ENCODE assay signal across 20 mouse cellular contexts in genomic region chr14:61425080-61425665, GRCm38 (mm10).
"Had no signal": no experiment of that assay in that cellular context is flagged by ENCODE, and none has a peak within 500 bp of the region (broad histone marks: within the 10 kb centered on the region; RNA-seq: fewer than 3 reads in every experiment).

No protein-coding gene starts in this region.

- H3K9ac ChIP-seq: limb, embryonic 13.5 days; liver, embryonic 15.5 days; midbrain, embryonic 13.5 days; neural tube, embryonic 13.5 days; stomach, embryonic 15.5 days had no signal

- ATAC-seq: midbrain, embryonic 13.5 days; midbrain, embryonic 16.5 days had no signal

- H3K4me3 ChIP-seq: limb, embryonic 10.5 days; limb, embryonic 13.5 days; liver, embryonic 15.5 days; midbrain, embryonic 10.5 days; midbrain, embryonic 13.5 days; myocyte; neural tube, embryonic 13.5 days; stomach, embryonic 15.5 days had no signal

- H3K4me2 ChIP-seq: limb, embryonic 13.5 days; liver, embryonic 15.5 days; midbrain, embryonic 13.5 days; neural tube, embryonic 13.5 days; stomach, embryonic 15.5 days had no signal

- H3K9me3 ChIP-seq: limb, embryonic 10.5 days; limb, embryonic 13.5 days; liver, embryonic 15.5 days; midbrain, embryonic 10.5 days; midbrain, embryonic 13.5 days; neural tube, embryonic 13.5 days; stomach, embryonic 15.5 days had no signal

- H3K27me3 ChIP-seq: limb, embryonic 13.5 days; liver, embryonic 15.5 days; midbrain, embryonic 13.5 days; neural tube, embryonic 13.5 days; stomach, embryonic 15.5 days had no signal

- H3K4me1 ChIP-seq: midbrain, embryonic 10.5 days had no signal

- H3K27ac ChIP-seq: limb, embryonic 10.5 days; limb, embryonic 13.5 days; liver, embryonic 15.5 days; midbrain, embryonic 10.5 days; midbrain, embryonic 13.5 days; neural tube, embryonic 13.5 days; stomach, embryonic 15.5 days had no signal

- DNase-seq: kidney, adult 18-20 months; kidney, adult 9 months; kidney, postnatal 14 days; kidney, postnatal 4 days; lung, adult 2 months; lung, postnatal 14 days; lung, postnatal 4 days; retina, postnatal 1 day; right cerebral cortex, postnatal 25 days; spleen, adult 18-20 months; thymus, postnatal 25 days had no signal

- H3K36me3 ChIP-seq: liver, embryonic 15.5 days; stomach, embryonic 15.5 days had no signal
